Mouse (Mus musculus) heart, postnatal 0 days (tissue): ENCODE measurements around the gene Rcn2. TPM values are rescaled to one million over a fixed set of nuclear protein-coding genes. Genes with fewer than 3 reads are reported as not detected.
A peak's percentile ranks its signal among the peaks of the same experiment; 100 is the strongest.
"Not testable (repeated sequence)": the region's sequence is repeated elsewhere in the genome, so short reads cannot be mapped to it uniquely, and the experiment has no call there.

ENCODE experiments used
- ATAC-seq: fragments of 200-750 bp; cut with Nextera tagmentation; 2 replicates; pipeline ENCODE4 v1.8.0; 2017; ENCODE audit warnings: low read depth, moderate number of reproducible peaks, moderate library complexity; ENCODE audit not compliant: insufficient read depth
- DNase-seq: peaks from one replicate; pipeline ENCODE4 v3.0.0-alpha.2; 2016; ENCODE audit warnings: low spot score
- H3K27ac ChIP-seq: fragments of 300-500 bp; sonication (generic); 2 replicates; pipeline ENCODE4 v1.5.1; 2014; ENCODE audit warnings: low read depth, mild to moderate bottlenecking
- H3K27me3 ChIP-seq: fragments of 300-500 bp; sonication (generic); 2 replicates; pipeline ENCODE4 v1.6.1; 2014; ENCODE audit warnings: low read length, mixed read lengths; ENCODE audit not compliant: control insufficient read depth, insufficient read depth
- H3K36me3 ChIP-seq: fragments of 300-500 bp; sonication (generic); replicated peaks from 2 replicates; pipeline ENCODE4 v1.6.1; 2014; ENCODE audit warnings: low read length, mixed read lengths; ENCODE audit not compliant: control insufficient read depth, insufficient read depth
- H3K4me1 ChIP-seq: fragments of 300-500 bp; sonication (generic); 2 replicates; pipeline ENCODE4 v1.6.1; 2014; ENCODE audit warnings: antibody characterized with exemption; ENCODE audit not compliant: control insufficient read depth, insufficient read depth
- H3K4me2 ChIP-seq: fragments of 300-500 bp; sonication (generic); 2 replicates; pipeline ENCODE4 v1.6.1; 2014; ENCODE audit warnings: low read depth, mild to moderate bottlenecking, low read length, moderate library complexity
- H3K4me3 ChIP-seq: fragments of 300-500 bp; sonication (generic); 2 replicates; pipeline ENCODE4 v1.5.1; 2014; ENCODE audit warnings: low read depth, low read length
- H3K9ac ChIP-seq: fragments of 300-500 bp; sonication (generic); replicated peaks from 2 replicates; pipeline ENCODE4 v1.6.1; 2014; ENCODE audit warnings: low read depth, low read length, mixed read lengths
- H3K9me3 ChIP-seq: fragments of 300-500 bp; sonication (generic); replicated peaks from 2 replicates; pipeline ENCODE4 v1.6.1; 2016; ENCODE audit warnings: low read length; ENCODE audit not compliant: control insufficient read depth
- CTCF ChIP-seq: IDR thresholded peaks from 2 replicates; pipeline ENCODE4 v1.5.1; 2016; ENCODE audit warnings: antibody characterized with exemption, control low read depth, low read depth
- EP300 ChIP-seq: IDR thresholded peaks from 2 replicates; pipeline ENCODE4 v1.6.1; 2016; ENCODE audit warnings: antibody characterized with exemption, low read depth
- WGBS: fragments of 180-500 bp; shearing (Covaris S2); extraction: QIAGEN DNeasy Blood & Tissue Kit; methylation state at CpG from one replicate; pipeline ENCODE4 v1.1.7; 2014; 5-methylcytosine and 5-hydroxymethylcytosine counted together
- polyA plus RNA-seq: library from polyadenylated mRNA; unstranded; fragments of >200 nt; fragmentation: Nextera tagmentation; extraction: Ambion mirVana; gene quantifications from 2 replicates; pipeline ENCODE4 v1.2.1, GENCODE M21; 2015
- total RNA-seq: library from RNA; depleted of rRNA; stranded (reverse); fragments of >200 nt; gene quantifications from 2 replicates; pipeline ENCODE4 v1.2.3, GENCODE M21; 2014; ENCODE audit warnings: low replicate concordance; rRNA removed

The Rcn2 gene
- 37.9 and 42.6 TPM in 2 replicates for total RNA-seq
- 88.6 and 91.7 TPM in 2 replicates for polyA plus RNA-seq

GRCm38 (mm10) chr9:56041372-56042180 is at the start of gene Rcn2:
Rcn2 (plus strand) TSS chr9:56041845.
- peaks cover 23% of the 10 kb centered on the region for H3K36me3 ChIP-seq
- H3K9ac ChIP-seq: peak within 1 kb of the TSS; percentile 84
- peak within 1 kb of the TSS; percentile 74 for H3K4me3 ChIP-seq
- no peaks in the 10 kb centered on the region for H3K27me3 ChIP-seq
- DNase-seq (peak; percentile 96), ATAC-seq (peak; percentile 100)
- H3K4me1 ChIP-seq: peaks cover 7% of the 10 kb centered on the region
- under 1% methylated on average over 49 of the region's 49 CpGs for WGBS
- peak within 1 kb of the TSS; percentile 79 for H3K4me2 ChIP-seq
- TF ChIP-seq EP300 (no peak), CTCF (no peak)
- no peaks in the 10 kb centered on the region for H3K9me3 ChIP-seq
- peak within 1 kb of the TSS; percentile 92 for H3K27ac ChIP-seq

GRCm38 (mm10) chr9:56004679-56005078 is 37.0 kb upstream of the Rcn2 start:
- H3K36me3 ChIP-seq, H3K4me1 ChIP-seq, H3K27ac ChIP-seq, DNase-seq, H3K4me3 ChIP-seq, H3K9me3 ChIP-seq, H3K9ac ChIP-seq, ATAC-seq, H3K27me3 ChIP-seq, H3K4me2 ChIP-seq: not testable (repeated sequence)
- no CpG with 5 or more reads among the region's 2 CpGs for WGBS

DNA sequence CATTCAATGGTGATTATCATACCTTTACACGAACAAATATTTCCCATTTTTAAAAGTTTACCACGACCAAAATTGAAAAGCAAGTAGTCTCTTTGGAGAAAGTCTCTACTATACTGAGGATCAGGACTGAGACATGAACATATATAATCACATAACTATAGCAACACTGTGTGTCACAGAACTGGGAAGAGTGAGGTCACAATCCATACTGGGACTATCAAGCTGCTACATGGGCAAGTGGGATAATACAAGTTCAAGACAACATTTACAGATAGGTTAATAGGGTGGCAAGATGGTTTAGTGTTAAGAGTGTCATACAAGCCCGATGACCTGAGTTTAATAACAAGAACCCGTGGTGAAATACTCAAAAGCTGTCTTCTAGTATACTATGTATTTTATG is 31.2 kb upstream of the Rcn2 start, which contains the start of gene 4930563M21Rik:
Gene 4930563M21Rik (minus strand): TSS at position 101 of the 400 bp plus-strand sequence.
- TF ChIP-seq EP300 (no peak), CTCF (no peak)

DNA sequence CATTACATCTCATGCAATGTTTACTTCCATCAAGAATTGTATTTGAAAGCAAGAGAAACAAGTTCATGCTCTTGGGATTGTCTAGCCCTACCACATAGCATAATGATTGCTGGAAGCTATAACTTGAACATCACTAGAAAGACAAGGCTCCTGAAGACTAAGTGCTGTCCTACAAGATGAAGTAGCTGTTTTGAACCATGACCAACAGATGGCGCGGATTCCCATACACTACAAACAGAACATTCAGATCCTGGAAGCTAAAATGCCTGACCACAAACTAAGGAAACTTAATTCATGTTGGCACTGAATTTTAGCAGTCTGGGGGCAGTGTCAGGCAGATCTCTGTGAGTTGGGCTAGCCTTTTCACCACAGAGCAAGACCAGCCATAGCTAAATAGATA is 16.9 kb upstream of the Rcn2 start:
- Histone ChIP-seq H3K27ac (no peak overlapping the region), H3K9me3 (no peaks in the 10 kb centered on the region), H3K36me3 (no peaks in the 10 kb centered on the region), H3K4me3 (no peak overlapping the region), H3K9ac (no peak overlapping the region), H3K27me3 (no peaks in the 10 kb centered on the region), H3K4me2 (no peak overlapping the region), H3K4me1 (no peaks in the 10 kb centered on the region)
- DNase-seq (no peak), ATAC-seq (no peak)
- TF ChIP-seq CTCF: peak; percentile 37
- no peak for TF ChIP-seq EP300
- 40% methylated on average over 2 of the region's 2 CpGs for WGBS

More for the DNA sequence above, 31.2 kb upstream of the Rcn2 start, which contains the start of gene 4930563M21Rik:
- H3K4me2 ChIP-seq: no peak within 1 kb of the TSS
- no peak within 1 kb of the TSS for H3K4me3 ChIP-seq
- DNase-seq (no peak), ATAC-seq (no peak)
- H3K36me3 ChIP-seq: no peaks in the 10 kb centered on the region
- WGBS: 63% methylated on average over 4 of the region's 4 CpGs
- H3K4me1 ChIP-seq: no peaks in the 10 kb centered on the region
- no peak within 1 kb of the TSS for H3K27ac ChIP-seq
- no peaks in the 10 kb centered on the region for H3K9me3 ChIP-seq
- no peak within 1 kb of the TSS for H3K9ac ChIP-seq
- no peaks in the 10 kb centered on the region for H3K27me3 ChIP-seq

GRCm38 (mm10) chr9:56027292-56027691 is 14.4 kb upstream of the Rcn2 start:
- Histone ChIP-seq H3K4me3 (no peak overlapping the region), H3K4me1 (no peaks in the 10 kb centered on the region), H3K9ac (no peak overlapping the region), H3K27ac (no peak overlapping the region), H3K4me2 (no peak overlapping the region), H3K36me3 (no peaks in the 10 kb centered on the region), H3K27me3 (no peaks in the 10 kb centered on the region), H3K9me3 (no peaks in the 10 kb centered on the region)
- 71% methylated on average over 16 of the region's 16 CpGs for WGBS
- ATAC-seq: no peak
- no peak for DNase-seq
- no peak for TF ChIP-seq EP300
- no peak for TF ChIP-seq CTCF
